Mouse (Mus musculus): Measurements from ENCODE around the gene Smyd1.
"Not testable (repeated sequence)": the region's sequence is repeated elsewhere in the genome, so short reads cannot be mapped to it uniquely, and the experiment has no call there.

GRCm38 (mm10) chr6:71269686-71270050, 52.4 kb downstream of the Smyd1 start:
- not testable (repeated sequence) for TF ChIP-seq ZC3H11A (IDR thresholded peaks at IDR 0.05; ENCODE audit: borderline replicate concordance, low read depth, low read length); ZNF384 (IDR thresholded peaks at IDR 0.05; ENCODE audit: low read depth, low read length)

Data from ES-E14 (cell line).